Mouse (Mus musculus): ENCODE results near the gene Zfp799. TPM values are rescaled to one million over a fixed set of nuclear protein-coding genes. Genes with fewer than 3 reads are reported as not detected.

The Zfp799 gene
- 10.6 TPM for total RNA-seq (2023)

GRCm38 (mm10) chr17:32829540-32830417, at the start of gene Zfp799:
Gene Zfp799, minus strand, starts transcription at chr17:32830261.

GRCm38 (mm10) chr17:32809544-32810374, 20.3 kb downstream of the Zfp799 start, which contains the start of gene Zfp811:
Gene Zfp811, minus strand, starts transcription at chr17:32809931.

GRCm38 (mm10) chr17:32788094-32788559, 41.9 kb downstream of the Zfp799 start, which contains the start of gene Zfp871:
Gene Zfp871, minus strand, starts transcription at chr17:32788287.

Other genes starting within 250 kb of the Zfp799 start
- 0.38 TPM for gene Cyp4f37, start 209.0 kb downstream of the Zfp799 start, total RNA-seq (2023)
- not detected for gene Cyp4f40, start 171.4 kb downstream of the Zfp799 start, total RNA-seq (2023)
- gene Cyp4f15, start 144.6 kb downstream of the Zfp799 start, total RNA-seq (2023), result not detected
- gene Zfp871, start 42.0 kb downstream of the Zfp799 start, total RNA-seq (2023), result 109 TPM
- gene Zfp811, start 20.3 kb downstream of the Zfp799 start, total RNA-seq (2023), result 0.41 TPM
- 0.62 TPM for gene Zfp870, start 61.4 kb upstream of the Zfp799 start, total RNA-seq (2023)
- not detected for gene Cyp4f14, start 87.1 kb upstream of the Zfp799 start, total RNA-seq (2023)
- 61.3 TPM for gene Cyp4f13, start 117.1 kb upstream of the Zfp799 start, total RNA-seq (2023)
- gene Zfp472, start 135.6 kb upstream of the Zfp799 start, total RNA-seq (2023), result 32.4 TPM
- 13.1 TPM for gene Zfp952, start 162.9 kb upstream of the Zfp799 start, total RNA-seq (2023)
- gene Zfp763, start 203.1 kb upstream of the Zfp799 start, total RNA-seq (2023), result 3.6 TPM
- not detected for gene 4921501E09Rik, start 237.8 kb upstream of the Zfp799 start, total RNA-seq (2023)

Data from CD4-positive naive resting alpha-beta T cell, adult 76 days (primary cell).